Mouse (Mus musculus) CH12.LX (cell line): ENCODE results near the gene Gstp2. TPM values are rescaled to one million over a fixed set of nuclear protein-coding genes. Genes with fewer than 3 reads are reported as not detected.

Source experiments
- DNase-seq: peaks from one replicate; pipeline ENCODE4 v3.0.0-alpha.2; 2013; ENCODE audit errors: extremely low read depth
- H3K27ac ChIP-seq: 2 replicates; pipeline ENCODE4 v1.5.1; 2012; ENCODE audit warnings: low read depth, mild to moderate bottlenecking, control low read depth, moderate library complexity; ENCODE audit not compliant: insufficient read depth
- H3K27me3 ChIP-seq: replicated peaks from 2 replicates; pipeline ENCODE3; 2012; ENCODE audit warnings: inconsistent platforms
- H3K36me3 ChIP-seq, 2 experiments: replicated peaks in 1 of 2; 2 replicates each; pipeline versions ENCODE3 to v1.6.1; 2012; ENCODE audit warnings: inconsistent platforms in 1 of 2, low read length in 1 of 2, mild to moderate bottlenecking in 1 of 2, mixed read lengths in 1 of 2, moderate library complexity in 1 of 2; ENCODE audit not compliant: control insufficient read depth in 1 of 2, insufficient read depth in 1 of 2
- H3K4me1 ChIP-seq, 2 experiments: 2 replicates each; pipeline ENCODE4 v1.6.1; 2012; ENCODE audit warnings: inconsistent platforms in 1 of 2, moderate library complexity in 1 of 2; ENCODE audit not compliant: insufficient read depth in 2 of 2, control insufficient read depth in 1 of 2
- H3K4me2 ChIP-seq: 2 replicates; pipeline ENCODE4 v1.6.1; 2012; ENCODE audit warnings: low read depth, mild to moderate bottlenecking, control low read depth; ENCODE audit not compliant: poor library complexity, insufficient read depth, severe bottlenecking
- H3K4me3 ChIP-seq, 3 experiments: fragments of 150-350 bp in 1 of 3; sonication (generic) in 1 of 3; replicated peaks in 1 of 3; 2 replicates each; pipeline versions ENCODE3 to v1.5.1; 2011 to 2012; ENCODE audit warnings: low read depth in 2 of 3, low read length in 2 of 3, mild to moderate bottlenecking in 2 of 3, moderate library complexity in 2 of 3, control low read depth in 1 of 3, improper control_type of control experiment in 1 of 3, inconsistent platforms in 1 of 3, mixed read lengths in 1 of 3; ENCODE audit not compliant: poor library complexity in 1 of 3
- H3K79me2 ChIP-seq: replicated peaks from 2 replicates; pipeline ENCODE4 v1.6.1; 2012; ENCODE audit warnings: mild to moderate bottlenecking, moderate library complexity; ENCODE audit not compliant: control insufficient read depth, poor library complexity, insufficient read depth, severe bottlenecking; ENCODE audit errors: extremely low read depth
- H3K9ac ChIP-seq: 2 replicates; pipeline ENCODE4 v1.6.1; 2012; ENCODE audit warnings: low read depth, mild to moderate bottlenecking, control low read depth, moderate library complexity; ENCODE audit not compliant: insufficient read depth
- H3K9me3 ChIP-seq: replicated peaks from 2 replicates; pipeline ENCODE3; 2012; ENCODE audit warnings: low read length, inconsistent platforms, mixed read lengths
- BHLHE40 ChIP-seq: IDR thresholded peaks from 2 replicates; pipeline ENCODE4 v1.6.1; 2011; ENCODE audit warnings: mild to moderate bottlenecking, low read depth, low read length, improper control_type of control experiment
- CHD1 ChIP-seq: IDR thresholded peaks from 2 replicates; pipeline ENCODE4 v1.6.1; 2012; ENCODE audit warnings: low read depth, low read length, improper control_type of control experiment, inconsistent platforms
- CHD2 ChIP-seq: IDR thresholded peaks from 2 replicates; pipeline ENCODE4 v1.6.1; 2011; ENCODE audit warnings: low read length, improper control_type of control experiment
- CTCF ChIP-seq, 2 experiments: IDR thresholded peaks in 1 of 2; conservative IDR thresholded peaks in 1 of 2; 2 replicates each; pipeline ENCODE4 v1.5.1; 2011 to 2012; ENCODE audit warnings: low read depth in 2 of 2, low read length in 2 of 2, improper control_type of control experiment in 1 of 2, inconsistent platforms in 1 of 2, mild to moderate bottlenecking in 1 of 2, moderate library complexity in 1 of 2
- E2F4 ChIP-seq: IDR thresholded peaks from 2 replicates; pipeline ENCODE4 v1.6.1; 2011; ENCODE audit warnings: low read depth, low read length, improper control_type of control experiment; ENCODE audit not compliant: insufficient replicate concordance
- ELF1 ChIP-seq: IDR thresholded peaks from 2 replicates; pipeline ENCODE4 v1.6.1; 2014; ENCODE audit warnings: low read depth, mild to moderate bottlenecking, inconsistent platforms, low read length, improper control_type of control experiment
- EP300 ChIP-seq: IDR thresholded peaks from 2 replicates; pipeline ENCODE4 v1.6.1; 2011; ENCODE audit warnings: low read length, improper control_type of control experiment
- ETS1 ChIP-seq: conservative IDR thresholded peaks from 2 replicates; pipeline ENCODE4 v1.6.1; 2012; ENCODE audit warnings: low read depth, mild to moderate bottlenecking, inconsistent platforms, low read length, improper control_type of control experiment, moderate library complexity
- GABPA ChIP-seq: IDR thresholded peaks from 2 replicates; pipeline ENCODE4 v1.6.1; 2012; ENCODE audit warnings: low read depth, low read length, improper control_type of control experiment, inconsistent platforms; ENCODE audit not compliant: insufficient replicate concordance
- HCFC1 ChIP-seq: IDR thresholded peaks from 2 replicates; pipeline ENCODE4 v1.6.1; 2012; ENCODE audit warnings: low read depth, mild to moderate bottlenecking, inconsistent platforms, low read length, improper control_type of control experiment
- IRF4 ChIP-seq: IDR thresholded peaks from 2 replicates; pipeline ENCODE4 v1.6.1; 2014; ENCODE audit warnings: low read depth, mild to moderate bottlenecking, inconsistent platforms, low read length, improper control_type of control experiment
- JUN ChIP-seq: IDR thresholded peaks from 2 replicates; pipeline ENCODE4 v1.6.1; 2011; ENCODE audit warnings: low read depth, mild to moderate bottlenecking, low read length, improper control_type of control experiment, moderate library complexity; ENCODE audit not compliant: insufficient read depth
- JUND ChIP-seq: conservative IDR thresholded peaks from 2 replicates; pipeline ENCODE4 v1.6.1; 2011; ENCODE audit warnings: low read depth, low read length, improper control_type of control experiment
- KAT2A ChIP-seq: IDR thresholded peaks from 2 replicates; pipeline ENCODE4 v1.6.1; 2012; ENCODE audit warnings: low read length, improper control_type of control experiment, inconsistent platforms; ENCODE audit not compliant: insufficient replicate concordance
- MAFK ChIP-seq: IDR thresholded peaks from 2 replicates; pipeline ENCODE4 v1.6.1; 2011; ENCODE audit warnings: low read length, improper control_type of control experiment; ENCODE audit not compliant: insufficient replicate concordance
- MAX ChIP-seq: IDR thresholded peaks from 2 replicates; pipeline ENCODE4 v1.6.1; 2011; ENCODE audit warnings: low read length, improper control_type of control experiment
- MAZ ChIP-seq: IDR thresholded peaks from 2 replicates; pipeline ENCODE4 v1.6.1; 2012; ENCODE audit warnings: low read depth, mild to moderate bottlenecking, inconsistent platforms, low read length, improper control_type of control experiment, moderate library complexity
- MEF2A ChIP-seq: IDR thresholded peaks from 2 replicates; pipeline ENCODE4 v1.6.1; 2014; ENCODE audit warnings: low read depth, mild to moderate bottlenecking, inconsistent platforms, low read length, improper control_type of control experiment, borderline replicate concordance
- MXI1 ChIP-seq: IDR thresholded peaks from 2 replicates; pipeline ENCODE4 v1.6.1; 2011; ENCODE audit warnings: mild to moderate bottlenecking, low read depth, low read length, improper control_type of control experiment
- MYC ChIP-seq: IDR thresholded peaks from 2 replicates; pipeline ENCODE4 v1.6.1; 2011; ENCODE audit warnings: low read depth, mild to moderate bottlenecking, improper control_type of control experiment, low read length
- NELFE ChIP-seq: IDR thresholded peaks from 2 replicates; pipeline ENCODE4 v1.6.1; 2011; ENCODE audit warnings: low read depth, low read length, improper control_type of control experiment
- NRF1 ChIP-seq: IDR thresholded peaks from 2 replicates; pipeline ENCODE4 v1.6.1; 2014; ENCODE audit warnings: low read depth, mild to moderate bottlenecking, inconsistent platforms, low read length, improper control_type of control experiment, moderate library complexity
- PAX5 ChIP-seq: IDR thresholded peaks from 2 replicates; pipeline ENCODE4 v1.6.1; 2012; ENCODE audit warnings: low read length, inconsistent platforms, mixed read lengths
- POLR2A ChIP-seq: IDR thresholded peaks from 2 replicates; pipeline ENCODE4 v1.6.1; 2011; ENCODE audit warnings: low read depth, mild to moderate bottlenecking, improper control_type of control experiment, low read length
- POLR2AphosphoS2 ChIP-seq: IDR thresholded peaks from 2 replicates; pipeline ENCODE4 v1.6.1; 2011; ENCODE audit warnings: low read depth, low read length, improper control_type of control experiment
- RAD21 ChIP-seq: IDR thresholded peaks from 2 replicates; pipeline ENCODE4 v1.6.1; 2011; ENCODE audit warnings: low read depth, mild to moderate bottlenecking, low read length, improper control_type of control experiment, moderate library complexity
- RCOR1 ChIP-seq: conservative IDR thresholded peaks from 2 replicates; pipeline ENCODE4 v1.6.1; 2012; ENCODE audit warnings: low read depth, mild to moderate bottlenecking, inconsistent platforms, low read length, improper control_type of control experiment
- SIN3A ChIP-seq: IDR thresholded peaks from 2 replicates; pipeline ENCODE4 v1.6.1; 2012; ENCODE audit warnings: low read length, improper control_type of control experiment, inconsistent platforms
- SMC3 ChIP-seq: IDR thresholded peaks from 2 replicates; pipeline ENCODE4 v1.6.1; 2011; ENCODE audit warnings: low read depth, low read length, improper control_type of control experiment
- TBP ChIP-seq: conservative IDR thresholded peaks from 2 replicates; pipeline ENCODE4 v1.6.1; 2011; ENCODE audit warnings: low read depth, low read length, improper control_type of control experiment
- TCF12 ChIP-seq: IDR thresholded peaks from 2 replicates; pipeline ENCODE4 v1.6.1; 2014; ENCODE audit warnings: low read depth, mild to moderate bottlenecking, inconsistent platforms, low read length, improper control_type of control experiment
- UBTF ChIP-seq: IDR thresholded peaks from 2 replicates; pipeline ENCODE4 v1.6.1; 2012; ENCODE audit warnings: low read depth, mild to moderate bottlenecking, inconsistent platforms, low read length, improper control_type of control experiment, moderate library complexity
- USF1 ChIP-seq: IDR thresholded peaks from 2 replicates; pipeline ENCODE4 v1.6.1; 2014; ENCODE audit warnings: low read depth, mild to moderate bottlenecking, inconsistent platforms, low read length, improper control_type of control experiment
- USF2 ChIP-seq: conservative IDR thresholded peaks from 2 replicates; pipeline ENCODE4 v1.6.1; 2011; ENCODE audit warnings: low read depth, low read length, improper control_type of control experiment
- ZC3H11A ChIP-seq: IDR thresholded peaks from 2 replicates; pipeline ENCODE4 v1.6.1; 2012; ENCODE audit warnings: low read depth, mild to moderate bottlenecking, inconsistent platforms, low read length, improper control_type of control experiment
- ZKSCAN1 ChIP-seq: IDR thresholded peaks from 2 replicates; pipeline ENCODE4 v1.6.1; 2012; ENCODE audit warnings: low read depth, inconsistent platforms, low read length, improper control_type of control experiment, borderline replicate concordance
- ZMIZ1 ChIP-seq: IDR thresholded peaks from 2 replicates; pipeline ENCODE4 v1.6.1; 2012; ENCODE audit warnings: low read depth, mild to moderate bottlenecking, inconsistent platforms, low read length, improper control_type of control experiment
- ZNF384 ChIP-seq: IDR thresholded peaks from 2 replicates; pipeline ENCODE4 v1.6.1; 2012; ENCODE audit warnings: low read depth, low read length, improper control_type of control experiment, inconsistent platforms
- dilution Hi-C: fragments of 300-500 bp; cut with MboI; formaldehyde crosslinking; loops from 2 replicates; pipeline ENCODE4 v1.14.3; 2020; ENCODE audit warnings: low sequenced_read_pairs; ENCODE audit not compliant: extremely low pct_unique_long_range_greater_than_20kb, extremely low pct_ligation_motif_present
- in situ Hi-C: fragments of 300-500 bp; cut with MboI; formaldehyde crosslinking; loops from 3 replicates; pipeline ENCODE4 v1.14.3; 2019; ENCODE audit warnings: low sequenced_read_pairs, low pct_ligation_motif_present, low pct_unique_long_range_greater_than_20kb, mixed read lengths
- polyA plus RNA-seq: library from polyadenylated mRNA; unstranded; fragments of >175 nt; gene quantifications from 2 replicates; pipeline ENCODE4 v1.2.1, GENCODE M21; 2012; ENCODE audit warnings: low read depth; ENCODE audit not compliant: insufficient read length
- total RNA-seq, 2 experiments: library from RNA; depleted of rRNA; stranded (reverse); fragments of 300-350 nt in 1 of 2; fragments of >200 nt in 1 of 2; gene quantifications; 2 replicates each; pipeline ENCODE4 v1.2.3; 2012 to 2014

Gstp2 gene
- total and polyA plus RNA-seq, 3 experiments: 1.4 to 21.1 TPM; not detected in 1

DNA sequence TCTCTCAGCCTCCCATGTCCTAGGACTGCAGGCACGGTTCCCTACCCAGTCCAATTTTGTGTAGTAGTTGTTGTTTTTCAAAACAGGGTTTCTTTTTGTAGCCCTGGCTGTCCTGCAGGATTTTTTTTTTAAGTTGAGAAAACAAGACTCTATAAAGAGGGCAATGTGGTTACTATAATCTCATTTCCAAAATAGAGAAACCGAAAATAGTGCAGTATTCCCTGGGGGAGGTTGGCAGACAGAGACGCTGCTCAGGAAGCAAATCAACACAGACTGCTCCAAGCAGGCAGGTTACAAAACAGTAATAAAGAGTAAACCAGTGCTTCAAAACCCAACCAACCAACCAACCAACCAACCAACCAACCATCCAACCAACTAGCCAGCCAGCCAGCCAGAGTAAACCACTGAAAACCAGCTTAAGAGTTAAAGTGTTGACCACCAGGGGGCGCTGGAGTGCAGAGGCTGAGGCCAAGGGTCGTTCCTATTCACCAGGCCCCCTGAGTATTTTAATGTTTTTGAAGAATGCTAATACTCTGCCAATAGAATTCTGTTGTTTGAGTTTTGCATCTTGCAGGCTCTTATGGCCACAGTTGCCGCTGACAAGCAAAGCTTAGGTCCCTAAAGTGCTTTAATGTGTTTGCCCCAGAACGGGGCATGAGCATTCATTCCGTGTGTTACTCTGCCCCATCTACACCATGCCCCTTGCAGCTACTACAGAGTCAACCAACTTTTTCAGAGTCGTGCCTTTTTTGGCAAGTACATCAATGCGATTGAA, 6.1 kb upstream of the Gstp2 start:
- Histone ChIP-seq H3K27ac (peak overlapping the region; percentile 77), H3K27me3 (no peaks in the 10 kb centered on the region), H3K4me2 (peak overlapping the region; percentile 63), H3K79me2 (no peaks in the 10 kb centered on the region), H3K4me1 (peaks cover 11 to 45% of the 10 kb centered on the region in 2 experiments; a peak in 3 of 4 replicates), H3K9ac (no peak overlapping the region; the same call in 1 of the 2 replicates), H3K9me3 (peaks cover 2% of the 10 kb centered on the region), H3K4me3 (no peak overlapping the region)
- dilution Hi-C loops: no loop called here
- peak; percentile 78 for DNase-seq
- in situ Hi-C loops: loop anchor here (5.0 kb wide), 2 partner anchors 35 kb away; no protein-coding TSS in a partner anchor
- TF ChIP-seq SIN3A (peak; percentile 54; the same call in 1 of the 2 replicates), JUND (no peak), ZMIZ1 (no peak), GABPA (no peak), ELF1 (peak; percentile 9; the same call in 1 of the 2 replicates), PAX5 (no peak), NRF1 (no peak), IRF4 (peak; percentile 61), CTCF (conservative IDR thresholded peaks at IDR 0.05 in 1 of 2, IDR thresholded peaks at IDR 0.05 in 1 of 2; ENCODE audit: low read depth in 2 of 2, low read length in 2 of 2) (peak; percentile 76 to 88), MEF2A (peak; percentile 68), MXI1 (0 out of 2 replicates have a peak, but pooled peaks have one; percentile 26), UBTF (no peak), USF1 (no peak), ETS1 (0 out of 2 replicates have a peak, but pooled peaks have one; percentile 10), MYC (no peak), EP300 (peak; percentile 46), MAZ (no peak), RCOR1 (no peak), JUN (no peak), ZKSCAN1 (no peak), TCF12 (no peak), HCFC1 (no peak), POLR2A (no peak), CHD1 (no peak), MAFK (no peak), CHD2 (no peak), RAD21 (peak; percentile 71), E2F4 (no peak), ZC3H11A (peak; percentile 16; the same call in 1 of the 2 replicates), USF2 (no peak), TBP (no peak), NELFE (no peak), POLR2AphosphoS2 (no peak), ZNF384 (peak; percentile 70), SMC3 (peak; percentile 83), KAT2A (no peak), BHLHE40 (0 out of 2 replicates have a peak, but pooled peaks have one; percentile 19), MAX (no peak)
- TF ChIP-seq, all 38 proteins: peak for 13
- H3K36me3 ChIP-seq: no peaks in the 10 kb centered on the region
